Mouse (Mus musculus) hindbrain, embryonic 10.5 days (tissue): Measurements from ENCODE around the gene Slc6a8. TPM values are rescaled to one million over a fixed set of nuclear protein-coding genes. Genes with fewer than 3 reads are reported as not detected.

Source experiments
- polyA plus RNA-seq: library from polyadenylated mRNA; unstranded; fragments of >200 nt; fragmentation: Nextera tagmentation; extraction: Ambion mirVana; gene quantifications from 2 replicates; pipeline ENCODE4 v1.2.1, GENCODE M21; 2016

Gene Slc6a8
- polyA plus RNA-seq, 1 experiment from 2014 or later, result 5.0 TPM

Other genes with a start within 250 kb of the Slc6a8 start
- 0.16 TPM in 1 of 2 replicates, not detected in the other for gene Trex2, start 237.8 kb upstream of the Slc6a8 start, polyA plus RNA-seq
- gene Haus7, start 214.1 kb upstream of the Slc6a8 start, polyA plus RNA-seq, result 79.7 and 81.4 TPM in 2 replicates
- gene Bgn, start 189.5 kb upstream of the Slc6a8 start, polyA plus RNA-seq, result 17.0 and 24.3 TPM in 2 replicates
- gene Atp2b3, start 170.1 kb upstream of the Slc6a8 start, polyA plus RNA-seq, result 0.21 and 0.42 TPM in 2 replicates
- 32.9 and 49.2 TPM in 2 replicates for gene Dusp9, start 33.7 kb upstream of the Slc6a8 start, polyA plus RNA-seq
- 7.6 and 12.9 TPM in 2 replicates for gene Pnck, start 13.0 kb upstream of the Slc6a8 start, polyA plus RNA-seq
- 144 and 164 TPM in 2 replicates for gene Bcap31, start 43.0 kb downstream of the Slc6a8 start, polyA plus RNA-seq
- gene Abcd1, start 43.4 kb downstream of the Slc6a8 start, polyA plus RNA-seq, result 10.7 and 14.1 TPM in 2 replicates
- gene Plxnb3, start 83.9 kb downstream of the Slc6a8 start, polyA plus RNA-seq, result 0.10 and 0.19 TPM in 2 replicates
- 1.3 and 1.8 TPM in 2 replicates for gene Srpk3, start 101.3 kb downstream of the Slc6a8 start, polyA plus RNA-seq
- 181 and 204 TPM in 2 replicates for gene Idh3g, start 113.7 kb downstream of the Slc6a8 start, polyA plus RNA-seq
- 121 and 140 TPM in 2 replicates for gene Ssr4, start 113.9 kb downstream of the Slc6a8 start, polyA plus RNA-seq
- 0.63 and 1.0 TPM in 2 replicates for gene Pdzd4, start 151.8 kb downstream of the Slc6a8 start, polyA plus RNA-seq
- gene Avpr2, start 219.0 kb downstream of the Slc6a8 start, polyA plus RNA-seq, result 0.16 TPM in 1 of 2 replicates, not detected in the other
- gene L1cam, start 223.0 kb downstream of the Slc6a8 start, polyA plus RNA-seq, result 13.4 and 26.1 TPM in 2 replicates
- gene Arhgap4, start 248.7 kb downstream of the Slc6a8 start, polyA plus RNA-seq, result 2.2 TPM in 2 replicates
- 148 and 159 TPM in 2 replicates for gene Naa10, start 248.8 kb downstream of the Slc6a8 start, polyA plus RNA-seq